Mouse (Mus musculus): ENCODE measurements around the gene Lpp. TPM values are rescaled to one million over a fixed set of nuclear protein-coding genes. Genes with fewer than 3 reads are reported as not detected.

Lpp gene
- 24.1 and 27.4 TPM in 2 replicates for total RNA-seq (2017)

DNA sequence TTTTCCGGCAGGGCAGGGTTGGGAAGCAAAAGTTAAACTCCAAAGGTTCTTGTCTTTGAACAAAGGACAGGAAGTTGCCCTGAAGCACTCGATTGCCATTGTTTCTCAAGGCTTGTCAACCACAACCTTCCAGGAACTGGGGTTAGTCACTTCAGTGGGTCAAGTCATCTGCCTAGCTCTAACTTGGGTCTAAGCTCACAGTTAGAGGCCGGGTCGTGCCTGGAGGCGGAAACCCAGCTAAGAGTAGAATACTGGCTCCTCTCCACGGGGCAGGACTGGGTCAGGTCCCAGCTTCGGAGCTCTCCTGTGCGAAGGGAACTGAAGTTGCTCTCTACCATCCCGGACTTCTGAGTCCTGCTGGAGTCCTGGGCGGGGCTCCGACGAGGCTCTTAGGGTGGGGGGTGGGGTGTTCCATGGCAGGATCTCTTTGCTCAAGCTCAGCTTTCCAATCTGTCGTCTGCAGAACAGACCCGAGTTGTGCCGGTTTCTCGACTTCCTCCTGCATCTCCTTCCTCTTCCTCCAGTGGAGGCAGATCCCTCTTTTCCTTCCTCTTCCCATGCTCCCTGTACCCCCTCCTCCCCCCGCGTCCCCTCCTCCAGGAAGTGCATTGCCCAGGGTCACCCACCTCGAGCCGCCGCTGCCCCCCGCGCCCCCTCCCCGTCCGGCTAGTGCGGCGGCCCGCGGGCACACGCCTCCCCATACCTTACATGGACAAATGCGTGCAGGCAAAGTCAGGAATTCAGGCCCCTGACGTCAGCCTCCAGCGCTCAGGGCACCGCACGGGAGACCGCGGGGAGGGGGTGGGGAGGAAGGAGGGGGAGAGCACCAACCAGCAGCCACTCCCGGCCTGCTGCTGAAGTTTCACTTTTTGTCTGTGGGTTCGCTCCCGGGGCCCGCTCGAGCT lies at the start of gene Lpp:
TSS of gene Lpp (plus strand) at position 857 of the 905 bp plus-strand sequence.
- peak; percentile 57 for ATAC-seq (ENCODE audit: extremely low read depth, insufficient number of reproducible peaks, low FRiP score, poor library complexity, severe bottlenecking)

DNA sequence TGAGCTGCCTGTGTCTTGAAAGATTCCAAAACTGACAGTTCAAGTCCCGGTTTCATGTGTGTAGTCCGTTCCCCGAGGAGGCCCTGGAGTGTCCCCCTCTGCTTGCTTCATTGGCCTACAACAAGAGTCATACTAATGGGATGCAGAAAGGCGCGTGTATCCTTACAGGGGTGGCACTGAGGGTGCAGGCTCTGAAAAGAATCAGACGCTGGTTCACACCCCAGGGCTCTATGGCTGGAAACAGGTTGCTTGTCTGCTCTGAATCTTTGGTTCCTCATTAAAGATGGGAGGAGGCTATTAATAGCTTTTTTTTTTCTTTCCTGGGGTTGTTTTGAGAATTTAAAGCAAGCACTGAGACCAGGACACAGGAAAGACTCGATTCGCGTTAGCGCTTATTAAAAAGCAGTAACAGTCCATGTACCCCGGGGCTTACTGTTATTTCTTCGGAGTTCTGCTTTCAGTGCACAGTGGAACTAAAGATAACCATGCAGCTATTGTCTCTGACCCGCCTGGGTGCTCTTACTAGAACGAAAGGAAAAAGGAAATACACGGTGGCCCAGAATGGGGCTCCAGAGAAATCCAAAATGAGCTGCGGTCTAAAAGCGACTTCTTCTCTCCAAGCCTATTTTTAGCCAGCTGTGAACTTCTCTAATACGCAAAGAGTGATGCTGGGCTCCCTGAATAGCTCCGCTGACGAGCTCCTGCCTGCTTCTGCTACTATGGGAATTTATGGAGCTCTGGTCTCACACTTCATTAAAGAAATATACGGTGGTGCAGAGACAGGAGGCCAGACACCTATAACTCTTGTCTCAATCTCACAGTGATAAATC lies 45.5 kb upstream of the Lpp start:
- peak; percentile 62; the same call in 1 of the 2 replicates for ATAC-seq (ENCODE audit: extremely low read depth, insufficient number of reproducible peaks, low FRiP score, poor library complexity, severe bottlenecking)

DNA sequence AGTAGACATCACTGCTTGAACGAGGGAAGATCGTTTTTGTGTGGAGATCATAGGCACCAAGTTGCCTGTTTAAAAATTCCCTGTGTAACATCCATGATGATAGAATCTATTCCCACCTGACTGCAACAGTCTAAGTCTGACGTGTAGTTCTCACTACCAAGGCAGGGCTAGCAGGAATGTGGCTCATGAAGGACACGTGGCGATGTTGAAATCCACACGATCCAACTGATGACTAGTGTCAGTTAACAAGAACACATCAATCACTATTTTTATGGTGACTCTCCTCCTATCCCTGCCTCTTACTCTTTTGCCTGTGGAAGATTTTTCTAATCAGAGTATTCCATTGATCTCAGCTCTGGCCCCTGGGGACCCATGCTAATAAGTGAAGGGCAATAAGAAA lies 43.0 kb upstream of the Lpp start:
- no peak for ATAC-seq (ENCODE audit: extremely low read depth, insufficient number of reproducible peaks, low FRiP score, poor library complexity, severe bottlenecking)

DNA sequence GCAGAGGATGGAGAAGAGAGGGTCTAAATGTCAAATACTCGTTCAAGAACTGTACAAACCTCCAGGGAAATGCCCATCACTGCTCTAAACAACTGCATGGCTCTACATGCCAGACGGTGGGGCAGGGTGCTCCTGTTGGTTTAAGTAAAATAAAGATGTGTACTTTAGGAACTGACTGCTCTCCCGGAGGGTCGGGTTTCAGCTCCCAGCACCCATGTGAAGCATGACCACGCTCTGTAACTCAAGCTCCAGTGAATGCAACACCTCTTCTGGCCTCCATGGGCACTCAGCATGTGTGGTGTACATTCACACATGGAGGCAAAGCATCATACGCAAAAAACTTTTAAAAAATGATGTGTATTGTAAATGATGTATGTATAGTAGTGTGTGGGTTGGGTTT lies 42.6 kb upstream of the Lpp start:
- ATAC-seq (ENCODE audit: extremely low read depth, insufficient number of reproducible peaks, low FRiP score, poor library complexity, severe bottlenecking) = no peak

DNA sequence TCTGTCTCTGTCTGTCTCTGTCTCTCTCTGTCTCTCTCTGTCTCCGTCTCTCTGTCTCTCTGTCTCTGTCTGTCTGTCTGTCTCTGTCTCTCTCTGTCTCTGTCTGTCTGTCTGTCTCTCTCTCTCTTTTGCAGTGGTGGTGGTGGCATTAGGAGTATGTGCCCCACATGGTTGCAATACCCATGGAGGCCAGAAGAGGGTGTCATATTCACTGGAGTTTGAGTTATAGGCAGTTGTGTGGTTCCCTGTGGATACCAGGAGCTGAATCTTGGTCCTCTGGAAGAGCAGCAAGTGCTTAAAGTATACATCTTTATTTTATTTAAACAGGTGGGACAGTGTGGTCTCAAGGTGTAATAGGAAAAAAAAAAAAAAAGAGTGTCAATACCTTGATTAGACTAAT lies 41.5 kb upstream of the Lpp start:
- ATAC-seq (ENCODE audit: extremely low read depth, insufficient number of reproducible peaks, low FRiP score, poor library complexity, severe bottlenecking) = no peak

DNA sequence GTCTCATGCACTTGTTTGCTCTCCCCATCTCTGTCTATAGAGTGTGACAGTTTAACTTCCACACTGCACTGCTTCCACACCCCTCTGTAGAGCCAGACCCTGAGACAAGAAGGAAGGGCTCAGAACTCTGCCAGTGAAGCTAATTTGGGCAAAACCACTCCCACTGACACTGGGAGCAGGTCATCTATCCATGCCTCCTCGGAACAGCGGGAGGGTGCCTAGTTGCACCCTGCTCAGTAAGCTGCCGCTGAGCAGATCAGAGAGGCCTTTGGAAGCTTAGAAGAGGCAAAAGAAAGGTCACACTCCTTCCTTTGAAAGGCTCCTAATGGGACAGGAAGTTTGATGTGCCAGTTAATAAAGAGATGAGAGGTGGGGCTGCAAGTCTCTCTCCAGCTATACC lies 39.5 kb upstream of the Lpp start:
- ATAC-seq (ENCODE audit: extremely low read depth, insufficient number of reproducible peaks, low FRiP score, poor library complexity, severe bottlenecking) = no peak

DNA sequence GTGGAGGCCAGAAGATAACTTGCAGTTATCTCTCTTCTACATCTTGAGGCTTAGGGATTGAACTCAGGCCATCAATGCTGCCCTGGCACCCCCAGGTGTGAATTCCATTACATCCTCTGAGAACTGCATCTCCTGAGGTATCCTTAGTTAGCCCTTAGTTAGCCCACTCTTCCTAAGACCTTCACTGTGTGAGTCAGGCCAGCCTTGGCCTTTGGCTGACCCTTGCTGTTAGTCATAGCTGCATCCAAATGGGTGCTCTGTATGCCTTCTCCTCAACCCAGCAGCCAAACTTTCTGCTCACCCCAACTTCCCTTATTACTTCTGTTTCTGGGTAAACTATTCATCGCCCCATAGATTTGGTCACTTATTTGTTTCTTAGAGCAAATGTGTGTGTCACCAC lies 31.6 kb upstream of the Lpp start:
- ATAC-seq (ENCODE audit: extremely low read depth, insufficient number of reproducible peaks, low FRiP score, poor library complexity, severe bottlenecking) = no peak

DNA sequence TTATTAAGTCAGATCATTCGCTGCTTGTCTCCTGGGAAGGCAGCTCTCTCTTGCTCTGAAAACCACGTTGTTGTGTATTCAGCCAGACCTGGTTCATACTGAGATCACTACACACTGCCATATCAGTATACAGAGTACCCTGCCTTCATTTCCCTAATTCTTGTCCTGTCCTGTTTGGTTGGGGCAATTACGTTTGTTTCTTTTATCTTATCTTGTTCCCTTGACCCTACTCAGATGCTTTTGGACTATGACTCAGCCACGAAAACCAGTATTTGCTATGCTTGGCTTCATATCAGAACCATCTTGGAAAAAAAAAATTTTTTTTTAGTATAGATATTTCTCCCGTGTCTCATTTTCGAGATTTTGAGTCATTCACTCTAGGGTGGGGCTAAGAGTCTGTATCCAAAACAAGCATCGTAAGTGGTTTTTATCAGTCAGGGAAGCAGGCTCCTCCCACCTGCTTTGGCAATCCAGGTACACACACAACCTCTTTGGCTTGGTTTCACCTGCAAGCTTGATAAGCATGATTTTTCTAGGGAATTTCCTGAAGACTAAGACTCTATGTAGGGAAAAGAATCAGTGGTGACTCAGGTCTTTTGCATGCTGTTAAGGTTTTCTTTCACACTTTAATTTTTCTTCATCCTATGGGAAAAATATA lies 29.1 kb upstream of the Lpp start:
- ATAC-seq (ENCODE audit: extremely low read depth, insufficient number of reproducible peaks, low FRiP score, poor library complexity, severe bottlenecking) = no peak

DNA sequence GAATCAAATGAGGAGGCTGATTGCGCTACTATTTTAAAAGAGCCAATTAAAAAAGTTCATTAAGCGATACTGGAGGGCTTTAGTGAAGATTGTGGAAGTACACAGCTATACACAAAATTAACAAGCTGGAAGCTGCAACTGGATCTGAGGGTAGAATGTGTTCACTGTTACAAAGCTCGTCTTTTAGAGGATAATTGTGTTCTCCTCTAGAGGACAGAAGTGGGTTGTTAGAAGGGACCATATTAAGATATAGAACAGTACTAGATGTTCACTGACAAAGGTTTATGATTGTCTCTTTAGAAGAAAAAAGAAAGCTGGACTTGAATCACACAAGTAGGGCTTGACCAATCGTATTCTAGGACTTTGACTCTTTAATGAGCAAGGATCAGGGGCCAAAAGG lies 27.4 kb upstream of the Lpp start:
- ATAC-seq (ENCODE audit: extremely low read depth, insufficient number of reproducible peaks, low FRiP score, poor library complexity, severe bottlenecking) = no peak

DNA sequence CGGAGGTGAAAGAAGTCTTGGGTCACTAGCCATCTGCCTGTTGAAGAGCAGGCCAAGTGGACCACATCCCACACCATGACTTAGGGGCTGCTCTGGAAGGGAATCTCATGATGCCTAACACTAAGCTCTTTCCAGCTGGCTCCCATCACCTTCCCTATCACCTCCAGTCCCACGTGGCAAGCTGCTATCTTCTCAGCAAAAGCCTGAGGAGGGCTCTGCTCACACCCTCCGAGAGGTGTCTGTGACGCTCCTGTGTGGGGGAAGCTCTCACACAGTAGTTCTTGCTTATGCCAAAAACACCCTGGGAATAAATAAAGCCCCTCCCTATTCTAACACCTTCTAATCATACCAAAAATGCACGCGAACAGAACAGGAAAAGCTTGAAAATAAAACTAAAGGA lies 26.2 kb upstream of the Lpp start:
- no peak for ATAC-seq (ENCODE audit: extremely low read depth, insufficient number of reproducible peaks, low FRiP score, poor library complexity, severe bottlenecking)

DNA sequence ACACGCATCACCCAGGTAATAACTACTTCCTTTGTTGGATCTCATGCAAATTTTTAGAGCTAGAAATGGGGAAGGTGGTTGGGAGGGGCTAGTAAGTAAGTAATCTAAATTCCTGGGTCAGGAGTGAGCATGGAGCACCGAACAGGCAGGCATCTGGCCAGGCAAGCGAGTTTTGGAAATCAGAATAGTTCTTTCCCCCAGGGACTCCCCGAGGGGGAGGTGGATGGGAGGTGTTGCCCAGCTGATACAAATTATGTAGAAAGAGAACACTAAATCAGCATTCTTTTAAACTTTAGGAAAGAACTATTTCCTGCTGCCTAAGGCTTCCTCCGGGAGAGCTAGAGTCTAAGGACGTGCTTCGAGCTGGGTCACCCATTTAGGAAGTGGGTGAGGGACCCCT lies 25.8 kb upstream of the Lpp start:
- ATAC-seq (ENCODE audit: extremely low read depth, insufficient number of reproducible peaks, low FRiP score, poor library complexity, severe bottlenecking) = no peak

DNA sequence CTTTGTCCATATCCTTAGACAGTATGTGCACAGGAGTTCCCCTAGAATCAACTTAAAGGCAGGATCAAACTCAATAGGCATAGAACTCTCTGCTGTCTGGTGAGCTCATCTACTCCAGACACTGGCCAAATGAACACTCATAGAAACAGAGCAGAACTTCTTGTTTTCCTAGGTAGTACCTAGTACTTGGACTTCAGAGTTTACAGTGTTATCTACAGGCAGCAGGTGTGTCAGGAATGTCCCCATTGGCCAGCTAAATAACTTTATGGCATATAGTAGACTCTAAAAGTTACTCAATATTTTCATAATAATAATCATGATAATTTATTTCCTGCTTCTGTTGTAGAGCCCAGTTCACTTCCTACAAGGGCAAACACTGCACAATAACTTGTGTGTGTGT lies 16.8 kb upstream of the Lpp start:
- no peak for ATAC-seq (ENCODE audit: extremely low read depth, insufficient number of reproducible peaks, low FRiP score, poor library complexity, severe bottlenecking)

DNA sequence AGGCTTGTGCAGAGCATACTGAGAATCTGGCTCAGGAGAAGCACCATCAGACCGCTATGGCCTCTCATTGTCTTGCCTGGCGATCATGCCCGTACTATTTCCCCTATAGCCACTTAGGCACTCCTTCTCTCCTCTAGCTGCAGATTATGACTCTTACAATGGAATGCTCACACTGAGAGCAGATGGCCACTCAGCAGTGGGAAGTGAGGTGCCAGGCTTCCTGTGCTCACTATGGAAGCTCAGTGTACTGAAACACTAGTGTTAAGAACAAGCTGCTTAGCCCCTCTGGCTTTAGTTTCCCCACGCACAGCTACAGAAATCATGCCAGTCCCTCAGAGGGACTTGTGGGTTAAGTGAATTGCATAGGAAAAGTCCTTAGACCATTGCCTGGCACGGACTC lies 2.7 kb upstream of the Lpp start:
- ATAC-seq (ENCODE audit: extremely low read depth, insufficient number of reproducible peaks, low FRiP score, poor library complexity, severe bottlenecking) = no peak

DNA sequence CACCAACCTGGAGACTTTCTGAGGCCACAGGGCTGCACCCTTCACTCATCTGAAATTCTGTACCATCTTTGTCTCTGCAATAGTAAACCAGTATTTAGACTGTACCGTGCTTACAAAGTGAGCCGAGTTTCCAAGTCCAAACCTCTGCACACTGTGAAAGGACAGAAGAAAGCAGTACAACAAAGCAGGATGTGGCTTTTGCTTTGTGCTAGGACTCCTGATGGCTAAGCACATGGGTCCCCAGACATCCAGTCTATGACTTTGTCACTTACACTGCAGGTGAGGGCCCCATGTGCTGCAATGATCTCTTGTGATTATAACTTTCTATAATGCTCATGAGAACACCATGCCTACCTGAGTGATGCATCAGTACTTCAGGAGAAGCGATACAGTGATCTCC lies 2.2 kb upstream of the Lpp start:
- no peak for ATAC-seq (ENCODE audit: extremely low read depth, insufficient number of reproducible peaks, low FRiP score, poor library complexity, severe bottlenecking)

DNA sequence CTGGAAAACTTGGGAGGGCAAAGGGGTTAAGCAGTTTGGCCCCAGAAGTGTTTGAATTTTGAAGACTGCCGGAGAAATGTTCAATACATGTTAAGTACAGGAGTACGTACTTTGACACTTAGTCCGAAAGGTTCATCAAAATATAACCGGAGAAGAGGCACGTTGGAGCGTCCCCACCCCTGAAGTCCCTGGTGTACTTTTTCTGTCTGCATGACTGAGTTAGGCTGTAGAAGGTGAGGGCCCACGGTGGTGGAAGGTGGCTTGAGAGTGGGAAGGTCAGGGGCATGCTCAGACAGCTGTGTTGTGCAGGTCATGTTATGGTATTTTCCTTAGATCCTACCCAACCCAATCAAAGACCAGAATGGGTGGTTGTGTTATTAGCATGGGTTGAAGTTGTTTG lies 1.4 kb upstream of the Lpp start:
- no peak for ATAC-seq (ENCODE audit: extremely low read depth, insufficient number of reproducible peaks, low FRiP score, poor library complexity, severe bottlenecking)

DNA sequence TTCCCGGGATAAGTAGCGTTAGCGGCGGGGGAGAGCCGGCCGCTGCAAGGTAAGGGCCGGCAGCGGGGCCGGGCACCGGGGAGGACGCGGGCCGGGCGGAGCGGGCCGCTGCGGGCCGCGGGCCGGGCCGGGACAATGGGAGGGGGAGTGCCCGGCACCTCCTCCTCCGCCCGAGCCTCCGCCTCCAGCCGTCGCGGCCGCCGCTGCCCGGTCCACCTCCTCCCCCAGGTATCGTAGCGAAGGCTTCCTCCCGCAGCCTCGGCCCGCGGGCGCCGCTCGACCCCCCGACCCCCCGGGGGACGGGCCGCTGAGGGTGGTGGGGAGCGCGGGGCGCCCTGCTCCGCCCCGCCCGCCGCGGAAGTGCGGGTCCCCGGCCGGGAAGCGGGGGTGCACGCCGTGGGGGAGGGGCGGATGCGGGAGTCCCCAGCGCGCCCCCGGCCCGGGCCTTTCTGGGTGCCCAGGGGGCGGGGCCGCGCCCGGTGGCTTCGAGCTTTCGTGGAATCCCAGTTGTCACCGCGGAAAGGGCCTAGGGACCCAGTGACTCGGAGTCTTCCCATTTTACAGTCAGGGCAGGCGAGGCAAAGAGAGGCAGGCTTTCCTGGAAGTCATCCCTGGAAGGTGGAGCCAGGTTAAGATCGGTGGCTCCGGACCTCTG lies 376 bp downstream of the Lpp start:
- ATAC-seq (ENCODE audit: extremely low read depth, insufficient number of reproducible peaks, low FRiP score, poor library complexity, severe bottlenecking) = no peak

DNA sequence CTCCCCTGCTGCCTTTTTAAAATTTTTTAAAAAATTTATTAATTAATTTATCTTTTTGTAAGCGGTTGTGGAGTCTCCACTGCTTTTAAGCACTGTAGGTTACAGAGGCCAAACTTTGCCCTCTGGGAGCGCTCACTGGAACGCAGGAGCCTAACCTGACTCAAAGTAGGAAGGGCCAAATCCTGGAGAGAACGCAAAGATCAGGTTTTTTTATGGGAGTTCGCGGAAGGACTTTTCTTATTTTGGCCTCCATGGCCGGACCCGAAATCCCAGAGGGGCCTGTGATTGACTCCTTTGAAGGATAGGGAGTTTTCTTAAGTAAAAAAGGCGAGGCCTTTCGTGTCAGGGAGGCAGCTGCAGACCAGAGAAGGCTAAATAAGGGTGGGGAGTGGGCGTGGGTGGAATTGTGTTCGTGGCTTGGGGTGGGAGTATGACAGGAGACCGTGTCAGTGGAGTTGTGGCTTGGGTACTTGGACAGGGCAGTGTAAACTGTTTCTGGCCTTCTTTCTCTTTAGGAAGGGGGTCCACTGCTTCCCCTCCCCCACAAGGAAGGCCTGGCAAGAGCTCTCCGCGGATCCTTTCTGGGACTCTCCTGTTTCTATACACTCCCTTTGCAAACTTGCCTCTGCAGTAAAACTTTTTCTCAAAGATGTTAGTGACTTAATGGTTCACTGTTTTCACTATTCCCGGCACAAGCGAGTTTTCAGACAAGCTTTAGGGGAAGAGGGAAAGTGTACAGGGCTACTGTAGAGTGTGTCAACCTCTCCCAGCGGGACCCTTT lies 1.1 kb downstream of the Lpp start:
- no peak for ATAC-seq (ENCODE audit: extremely low read depth, insufficient number of reproducible peaks, low FRiP score, poor library complexity, severe bottlenecking)

DNA sequence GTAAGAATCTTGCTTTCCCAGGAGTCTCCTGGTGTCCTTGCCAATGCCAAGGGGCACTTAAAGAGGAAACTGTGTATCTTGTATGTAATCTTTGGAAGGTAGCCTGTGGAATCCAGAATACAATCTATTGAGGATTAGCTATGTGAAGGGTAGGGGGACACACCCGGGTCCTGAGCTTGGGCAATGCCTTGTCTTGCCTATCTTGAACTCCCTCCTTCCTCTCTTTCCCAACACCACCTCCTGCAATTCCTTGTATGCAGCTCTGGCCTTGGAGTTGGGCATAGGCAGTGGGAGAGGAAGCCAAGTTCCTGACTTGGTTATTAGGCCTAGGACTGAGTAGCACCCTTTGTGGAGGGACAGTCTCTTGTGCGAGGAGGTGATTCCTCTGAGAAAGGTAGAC lies 1.8 kb downstream of the Lpp start:
- ATAC-seq (ENCODE audit: extremely low read depth, insufficient number of reproducible peaks, low FRiP score, poor library complexity, severe bottlenecking) = no peak

DNA sequence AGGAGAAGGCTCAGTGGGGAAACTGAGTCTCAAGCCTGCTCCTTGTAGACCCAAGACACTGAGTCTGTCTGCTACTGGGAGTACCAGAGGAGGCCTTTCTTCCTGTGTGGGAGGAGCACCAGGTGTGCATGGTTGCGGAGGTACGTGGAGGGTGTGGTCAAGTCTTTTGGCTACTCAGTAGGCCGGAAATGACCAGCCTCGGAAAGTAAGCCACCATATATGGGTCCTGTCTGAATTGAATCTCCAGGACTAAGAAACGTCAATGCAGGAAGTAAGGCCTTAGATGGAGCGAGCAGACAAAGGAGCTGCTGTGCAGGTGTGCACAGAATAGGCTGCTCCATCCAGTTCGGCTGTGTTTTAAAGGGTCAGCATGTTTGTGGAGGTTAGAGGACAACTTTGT lies 3.2 kb downstream of the Lpp start:
- no peak for ATAC-seq (ENCODE audit: extremely low read depth, insufficient number of reproducible peaks, low FRiP score, poor library complexity, severe bottlenecking)
